Mouse (Mus musculus): ENCODE measurements around the gene Ncor1.
A peak's percentile ranks its signal among the peaks of the same experiment; 100 is the strongest.
"Not testable (repeated sequence)": the region's sequence is repeated elsewhere in the genome, so short reads cannot be mapped to it uniquely, and the experiment has no call there.

Ncor1 gene

GRCm38 (mm10) chr11:62458276-62458724 is at the start of gene Ncor1, which contains the start of gene Pigl:
TSS of gene Ncor1 (minus strand) at chr11:62458541.
TSS of gene Pigl (plus strand) at chr11:62458460.
- peak; percentile 85 for DNase-seq

GRCm38 (mm10) chr11:62507683-62508082 is 49.3 kb upstream of the Ncor1 start:
- DNase-seq = no peak

GRCm38 (mm10) chr11:62500529-62500928 is 42.2 kb upstream of the Ncor1 start:
- no peak for DNase-seq

GRCm38 (mm10) chr11:62498802-62499201 is 40.5 kb upstream of the Ncor1 start:
- no peak for DNase-seq

GRCm38 (mm10) chr11:62497181-62497580 is 38.8 kb upstream of the Ncor1 start:
- no peak for DNase-seq

GRCm38 (mm10) chr11:62496151-62496715 is 37.9 kb upstream of the Ncor1 start:
- no peak for DNase-seq

- DNase-seq = no peak
Measured at GRCm38 (mm10) chr11:62495276-62495801, 37.0 kb upstream of the Ncor1 start.

GRCm38 (mm10) chr11:62494754-62495275 is 36.5 kb upstream of the Ncor1 start:
- DNase-seq = no peak

- DNase-seq = no peak
Measured at GRCm38 (mm10) chr11:62493701-62494100, 35.4 kb upstream of the Ncor1 start.

GRCm38 (mm10) chr11:62487540-62488350 is 29.4 kb upstream of the Ncor1 start:
- DNase-seq = no peak

GRCm38 (mm10) chr11:62486949-62487348 is 28.6 kb upstream of the Ncor1 start:
- DNase-seq = no peak

GRCm38 (mm10) chr11:62479581-62479980 is 21.2 kb upstream of the Ncor1 start:
- no peak for DNase-seq

- DNase-seq = no peak
Measured at GRCm38 (mm10) chr11:62478931-62479330, 20.6 kb upstream of the Ncor1 start.

GRCm38 (mm10) chr11:62476156-62476555 is 17.8 kb upstream of the Ncor1 start:
- no peak for DNase-seq

- DNase-seq = no peak
Measured at GRCm38 (mm10) chr11:62473516-62473915, 15.2 kb upstream of the Ncor1 start.

- no peak for DNase-seq
Measured at GRCm38 (mm10) chr11:62470451-62470850, 12.1 kb upstream of the Ncor1 start.

GRCm38 (mm10) chr11:62467289-62467688 is 8.9 kb upstream of the Ncor1 start:
- not testable (repeated sequence) for DNase-seq

GRCm38 (mm10) chr11:62466546-62466945 is 8.2 kb upstream of the Ncor1 start:
- DNase-seq = no peak

GRCm38 (mm10) chr11:62465849-62466248 is 7.5 kb upstream of the Ncor1 start:
- no peak for DNase-seq

- no peak for DNase-seq
Measured at GRCm38 (mm10) chr11:62464696-62465095, 6.4 kb upstream of the Ncor1 start.

GRCm38 (mm10) chr11:62463225-62463915 is 5.0 kb upstream of the Ncor1 start:
- no peak for DNase-seq

- not testable (repeated sequence) for DNase-seq
Measured at GRCm38 (mm10) chr11:62462529-62462928, 4.2 kb upstream of the Ncor1 start.

GRCm38 (mm10) chr11:62458780-62459179 is 439 bp upstream of the Ncor1 start:
- no peak for DNase-seq

All from cerebellum, adult 11-12 months (tissue).